Mouse (Mus musculus): ENCODE measurements around the gene Slc2a13.

Gene Slc2a13

DNA sequence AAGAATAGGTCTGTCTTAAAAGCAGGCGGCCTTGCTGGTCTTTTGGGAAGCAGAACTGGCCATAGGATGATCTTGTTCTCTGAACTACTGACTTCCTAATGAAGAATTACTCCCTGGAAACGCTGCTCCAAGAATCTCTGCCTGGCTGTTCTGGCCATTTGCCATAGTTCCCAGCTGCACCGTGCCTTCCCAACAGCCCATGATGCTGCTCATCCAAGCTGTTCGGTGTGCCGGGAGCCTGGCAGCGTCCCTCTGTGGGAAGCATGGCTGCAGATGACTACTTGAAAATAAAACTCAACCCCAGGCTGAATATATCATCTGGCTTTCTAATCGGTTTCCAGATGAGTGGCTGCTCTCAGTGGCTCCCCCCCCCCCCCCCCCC, 199.9 kb downstream of the Slc2a13 start:
- no peak for DNase-seq (ENCODE audit: low spot score)

GRCm38 (mm10) chr15:91372464-91373202, 200.4 kb downstream of the Slc2a13 start:
- no peak for DNase-seq (ENCODE audit: low spot score)

DNA sequence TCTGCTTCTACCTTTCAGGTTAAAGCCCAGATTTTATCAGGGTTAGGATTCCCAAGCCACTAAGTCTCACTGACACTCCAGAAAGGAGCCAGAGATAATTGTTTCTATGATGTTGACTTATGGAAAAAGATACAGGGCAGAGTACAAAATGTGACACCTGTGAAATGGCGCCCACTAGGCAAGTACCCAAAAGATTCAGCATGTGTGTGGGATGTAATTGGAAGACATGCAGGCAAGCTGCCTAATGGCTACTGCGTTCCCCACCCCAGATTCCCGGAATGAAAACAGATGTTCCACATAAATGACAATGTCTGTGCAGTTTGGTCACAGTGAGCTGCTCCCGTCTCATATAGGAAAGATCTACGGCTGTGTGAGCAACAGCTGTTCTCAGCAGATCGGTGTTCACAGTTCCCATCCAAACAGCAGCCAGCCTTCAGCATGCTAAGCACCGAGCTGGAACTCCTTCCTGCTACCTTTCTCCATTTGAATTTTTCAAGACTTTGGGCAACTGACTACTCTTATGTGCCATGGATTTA, 201.1 kb downstream of the Slc2a13 start:
- no peak for DNase-seq (ENCODE audit: low spot score)

DNA sequence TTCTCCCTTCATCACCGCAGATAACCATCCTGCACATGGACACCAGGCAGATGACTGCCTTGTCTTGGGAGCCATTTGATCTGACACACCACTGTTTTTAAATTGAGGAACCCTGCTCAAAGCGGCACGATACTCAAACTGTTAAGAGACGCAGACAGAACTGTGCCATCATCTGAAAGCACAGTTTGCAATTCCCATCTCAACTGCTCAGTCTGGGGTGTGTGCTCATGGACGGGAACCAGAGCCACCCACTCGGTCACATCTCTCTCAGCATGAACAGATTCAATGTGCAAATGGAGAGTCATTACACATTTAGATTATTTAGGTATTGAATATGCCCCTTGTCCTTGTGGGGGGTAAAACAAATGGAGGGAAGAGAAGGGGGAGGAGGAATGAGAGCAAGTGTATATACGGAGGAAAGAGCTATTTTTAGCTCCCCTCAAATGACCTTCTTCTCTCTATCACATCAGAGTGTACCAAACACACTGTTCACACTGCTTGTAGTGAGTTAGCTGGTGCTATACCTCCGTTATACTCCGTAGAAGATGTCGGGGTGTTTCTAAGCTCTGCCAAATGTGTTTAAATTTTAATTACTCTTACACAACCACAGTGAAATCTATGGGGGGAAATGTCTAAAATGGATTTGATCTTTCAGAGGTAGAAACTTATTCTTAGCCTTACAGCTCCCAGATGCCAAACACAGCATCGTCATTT, 203.2 kb downstream of the Slc2a13 start:
- DNase-seq (ENCODE audit: low spot score), result no peak

DNA sequence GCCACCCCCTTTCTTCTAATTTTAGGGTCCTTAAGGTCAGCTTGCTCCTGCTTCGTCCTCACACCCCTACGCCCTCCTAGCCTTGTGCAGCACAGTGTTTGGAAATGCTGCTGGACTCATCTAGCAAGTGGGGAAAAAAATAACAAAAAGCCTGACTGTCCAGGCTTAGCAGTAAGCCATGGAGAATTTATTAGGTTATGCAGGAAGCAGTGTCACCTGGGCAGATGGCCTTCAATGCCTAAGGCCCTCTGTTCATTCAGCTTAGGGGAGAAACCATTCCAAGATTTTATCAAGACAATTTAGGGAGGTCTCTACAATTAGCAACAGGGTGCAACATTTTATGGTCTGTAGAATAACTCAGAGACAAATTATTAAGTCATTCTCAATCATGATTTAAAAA, 212.6 kb downstream of the Slc2a13 start:
- DNase-seq (ENCODE audit: low spot score), result no peak

- DNase-seq (ENCODE audit: low spot score), result no peak
These were observed 222.1 kb downstream of the Slc2a13 start for GRCm38 (mm10) chr15:91351006-91351405.

- DNase-seq (ENCODE audit: low spot score), result no peak
These were observed 234.7 kb downstream of the Slc2a13 start for GRCm38 (mm10) chr15:91338350-91338749.

DNA sequence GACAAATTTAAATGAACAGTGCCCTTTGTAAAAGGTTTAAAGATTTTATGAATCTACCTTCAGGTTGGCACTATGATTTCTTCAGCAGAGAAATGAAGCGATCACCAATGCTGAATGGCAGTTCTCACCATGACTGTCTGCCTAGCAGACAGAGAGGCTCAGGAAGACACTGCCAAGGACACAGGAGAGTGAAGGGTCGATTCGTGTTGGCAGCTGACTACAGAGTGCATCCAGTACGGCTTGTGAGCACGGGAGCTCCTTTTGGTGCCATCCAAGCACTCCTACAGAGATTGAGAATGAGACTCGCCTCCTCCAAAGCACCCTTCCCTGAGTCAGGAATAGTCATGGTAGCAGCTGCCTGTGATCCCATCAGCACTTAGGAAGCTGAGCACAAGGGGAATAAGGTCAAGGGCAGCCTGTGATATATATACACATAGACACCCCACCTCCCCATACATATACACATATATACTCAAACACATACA, 238.6 kb downstream of the Slc2a13 start:
- no peak for DNase-seq (ENCODE audit: low spot score)

- DNase-seq (ENCODE audit: low spot score), result no peak
These were observed 245.3 kb downstream of the Slc2a13 start for GRCm38 (mm10) chr15:91327748-91328147.

DNA sequence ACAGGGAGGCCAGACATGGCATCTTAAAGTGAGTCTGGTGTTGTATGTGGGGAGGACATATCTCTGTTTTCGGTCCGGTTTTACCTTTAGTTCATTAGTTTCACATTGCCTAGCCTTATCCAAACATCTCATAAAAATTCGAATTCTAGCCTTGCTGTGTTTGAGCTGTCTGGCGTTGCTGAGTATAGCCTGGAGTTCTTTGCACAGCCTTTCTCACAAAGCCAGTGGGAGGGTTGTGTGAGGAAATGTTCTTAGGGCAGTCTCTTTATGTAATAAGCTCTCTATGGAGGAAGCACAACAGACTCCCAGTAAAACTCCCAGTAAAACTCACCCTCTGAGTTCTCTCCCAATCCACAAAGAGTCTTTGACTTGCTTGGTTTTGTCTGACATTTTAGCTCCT, 246.0 kb downstream of the Slc2a13 start:
- DNase-seq (ENCODE audit: low spot score), result no peak

GRCm38 (mm10) chr15:91319376-91319775, 253.7 kb downstream of the Slc2a13 start:
- DNase-seq (ENCODE audit: low spot score), result peak; percentile 24

DNA sequence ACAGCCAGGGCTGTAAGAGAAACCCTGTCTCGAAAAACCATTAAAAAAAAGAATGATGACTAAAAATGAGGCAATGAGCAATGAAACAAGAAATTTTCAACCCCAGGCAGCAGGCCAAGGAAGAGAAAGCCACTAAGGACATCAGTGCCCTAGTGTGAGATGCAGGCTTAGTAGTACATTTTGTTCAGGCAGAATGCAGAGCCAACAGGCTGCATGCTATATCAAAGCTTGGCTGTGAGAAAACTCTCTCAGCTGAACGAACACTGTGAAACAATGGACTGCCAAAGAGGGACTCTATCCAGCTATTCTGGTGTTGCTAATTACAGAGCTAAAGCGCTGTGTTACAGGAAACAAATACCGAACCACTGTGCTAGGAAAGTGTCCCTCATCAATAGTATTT, 256.1 kb downstream of the Slc2a13 start:
- no peak for DNase-seq (ENCODE audit: low spot score)

DNA sequence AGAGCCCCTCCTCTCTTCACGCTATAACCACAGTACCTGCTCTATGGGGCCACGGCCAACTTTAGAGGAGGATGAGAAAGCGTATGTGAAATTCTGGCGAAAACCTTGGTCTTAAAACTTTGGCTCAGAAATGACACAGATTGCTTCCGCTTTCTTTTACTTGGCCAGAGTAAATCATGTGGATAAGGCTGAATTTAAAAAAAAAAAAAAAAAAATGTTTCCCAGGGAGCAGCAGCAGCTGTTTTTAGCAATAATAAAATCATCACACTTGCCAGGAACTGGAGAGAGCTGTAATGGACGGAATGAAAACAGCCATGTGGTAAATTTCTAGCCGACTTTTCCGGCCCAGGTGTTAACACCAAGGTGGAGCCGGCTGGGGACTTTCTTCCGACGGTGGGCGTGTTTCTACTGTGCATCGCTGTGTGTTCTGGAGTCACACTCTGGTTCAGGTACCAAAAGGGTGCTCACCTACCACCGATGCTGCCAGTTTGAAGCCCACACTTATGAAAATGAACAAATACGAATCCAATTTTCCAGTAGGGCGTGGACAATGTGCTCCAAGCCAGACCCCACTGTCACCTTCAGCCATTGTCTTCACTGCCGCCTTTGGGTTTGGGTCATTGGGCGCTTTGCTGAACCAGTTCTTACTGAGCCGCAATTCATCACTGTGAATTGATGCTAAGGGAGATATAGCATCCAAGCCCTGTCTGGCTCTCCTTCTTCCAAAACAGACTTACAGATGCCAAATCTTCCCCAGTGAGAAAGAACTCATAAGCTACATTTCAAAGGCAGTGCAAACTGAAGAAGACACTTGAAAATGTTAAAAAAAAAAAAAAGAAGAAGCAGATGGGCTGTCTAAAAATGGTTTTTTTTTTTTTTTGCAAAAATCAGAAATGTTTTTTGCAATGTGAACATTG, 258.4 kb downstream of the Slc2a13 start:
- DNase-seq (ENCODE audit: low spot score), result no peak

DNA sequence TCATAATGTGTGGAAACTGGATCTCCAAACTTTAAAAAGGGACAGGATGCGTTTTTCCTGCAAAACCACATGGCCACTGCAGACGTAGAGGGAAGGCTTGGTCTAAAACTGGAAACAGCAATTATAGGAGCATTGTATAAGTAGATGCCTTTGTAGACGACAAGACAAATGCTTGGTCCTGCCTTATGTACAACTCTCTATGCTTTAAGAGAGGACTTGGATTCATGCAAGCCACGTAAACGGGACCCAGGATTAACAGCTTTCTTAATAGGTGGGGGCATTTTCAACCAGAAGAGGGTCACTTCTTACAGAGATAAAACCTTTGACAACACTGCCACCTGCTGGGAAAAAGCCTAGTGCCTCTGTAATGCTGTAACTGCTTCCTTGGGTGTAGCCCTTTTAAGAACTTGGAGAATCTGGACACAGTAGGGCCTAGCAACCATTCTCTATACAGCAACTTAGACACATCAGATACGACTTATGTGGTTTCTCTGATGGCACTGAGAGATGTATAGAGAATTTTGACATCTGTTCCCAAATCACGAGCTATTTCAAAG, 268.7 kb downstream of the Slc2a13 start:
- DNase-seq (ENCODE audit: low spot score), result peak; percentile 69

DNA sequence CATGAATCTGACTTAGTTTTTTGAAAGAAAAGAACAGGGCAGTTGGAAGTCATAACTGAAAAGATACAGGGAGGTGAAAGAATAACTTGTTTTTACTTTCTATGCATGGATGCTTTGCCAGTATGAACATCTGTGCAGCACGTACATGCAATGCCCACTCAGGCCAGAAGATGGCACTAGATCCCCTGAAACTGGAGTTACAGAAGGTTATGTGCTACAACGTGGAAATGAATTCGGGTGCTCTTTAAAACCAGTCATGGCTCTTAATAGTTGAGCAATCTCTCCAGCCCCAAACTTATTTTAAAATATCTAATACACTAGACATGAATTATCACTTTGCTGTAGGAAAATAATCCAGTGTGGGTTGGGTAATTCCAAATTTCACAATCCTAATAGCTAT, 271.7 kb downstream of the Slc2a13 start:
- DNase-seq (ENCODE audit: low spot score), result peak; percentile 92

GRCm38 (mm10) chr15:91299319-91299835, 273.7 kb downstream of the Slc2a13 start:
- DNase-seq (ENCODE audit: low spot score), result no peak

GRCm38 (mm10) chr15:91283418-91283817, 289.6 kb downstream of the Slc2a13 start:
- DNase-seq (ENCODE audit: low spot score), result no peak

DNA sequence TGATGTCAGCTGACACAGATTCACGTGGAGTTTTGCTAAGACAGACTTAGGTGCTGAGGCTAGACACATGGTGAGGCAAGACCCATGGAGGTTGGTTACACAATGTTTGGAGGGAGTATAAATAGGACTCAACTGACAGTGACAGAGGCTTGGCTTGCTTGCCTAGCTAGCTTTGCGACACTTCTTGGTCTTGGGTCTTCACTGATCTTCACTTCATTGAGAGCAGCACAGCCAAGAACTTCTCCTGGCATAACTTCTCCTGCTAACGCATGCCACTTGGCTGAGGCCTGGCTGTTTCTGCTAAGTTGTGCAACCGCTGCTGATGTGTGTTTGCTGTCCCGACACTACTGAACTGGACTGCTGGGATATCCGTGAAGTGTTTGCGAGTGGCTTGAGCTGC, 290.2 kb downstream of the Slc2a13 start:
- no peak for DNase-seq (ENCODE audit: low spot score)

GRCm38 (mm10) chr15:91281521-91281920, 291.5 kb downstream of the Slc2a13 start:
- no peak for DNase-seq (ENCODE audit: low spot score)

- DNase-seq (ENCODE audit: low spot score), result no peak
These were observed 293.5 kb downstream of the Slc2a13 start for GRCm38 (mm10) chr15:91279571-91279970.

- DNase-seq (ENCODE audit: low spot score), result no peak
These were observed 297.1 kb downstream of the Slc2a13 start for GRCm38 (mm10) chr15:91275961-91276360.

GRCm38 (mm10) chr15:91268532-91268931, 304.5 kb downstream of the Slc2a13 start:
- no peak for DNase-seq (ENCODE audit: low spot score)

All from embryo, embryonic 10 days (tissue).